Mouse (Mus musculus) ES-E14 (cell line): Measurements from ENCODE around the gene Copa. TPM values are rescaled to one million over a fixed set of nuclear protein-coding genes. Genes with fewer than 3 reads are reported as not detected.

Source experiments
- DNase-seq: peaks from one replicate; pipeline ENCODE4 v3.0.0-alpha.2; 2013; ENCODE audit warnings: low read depth, low spot score
- H3K27ac ChIP-seq: 2 replicates; pipeline ENCODE4 v1.5.1; 2012; ENCODE audit warnings: low read depth, mild to moderate bottlenecking, low read length, moderate library complexity, mixed read lengths; ENCODE audit not compliant: poor library complexity, insufficient read depth, severe bottlenecking
- H3K36me3 ChIP-seq: 2 replicates; pipeline ENCODE4 v1.6.1; 2012; ENCODE audit warnings: mild to moderate bottlenecking, low read length, moderate library complexity, mixed read lengths; ENCODE audit not compliant: control insufficient read depth, poor library complexity, insufficient read depth, severe bottlenecking
- H3K4me1 ChIP-seq, 2 experiments: fragments of 150-350 bp in 1 of 2; sonication (generic) in 1 of 2; 2 replicates each; pipeline ENCODE4 v1.6.1; 2012; ENCODE audit warnings: low read length in 2 of 2, mild to moderate bottlenecking in 1 of 2, mixed read lengths in 1 of 2; ENCODE audit not compliant: control insufficient read depth in 2 of 2, insufficient read depth in 2 of 2, poor library complexity in 1 of 2
- H3K4me3 ChIP-seq, 2 experiments: fragments of 150-350 bp in 1 of 2; sonication (generic) in 1 of 2; 2 replicates each; pipeline ENCODE4 v1.5.1; 2012; ENCODE audit warnings: low read length in 2 of 2, low read depth in 1 of 2, mild to moderate bottlenecking in 1 of 2, mixed read lengths in 1 of 2; ENCODE audit not compliant: insufficient read depth in 1 of 2, poor library complexity in 1 of 2, severe bottlenecking in 1 of 2
- H3K9ac ChIP-seq: 2 replicates; pipeline ENCODE4 v1.6.1; 2012; ENCODE audit warnings: low read depth, mild to moderate bottlenecking, low read length, mixed read lengths; ENCODE audit not compliant: poor library complexity, insufficient read depth, severe bottlenecking
- H3K9me3 ChIP-seq: fragments of 150-350 bp; sonication (generic); 2 replicates; pipeline ENCODE4 v1.6.1; 2012; ENCODE audit warnings: low read depth, mild to moderate bottlenecking, low read length; ENCODE audit not compliant: control insufficient read depth, insufficient read depth
- CHD2 ChIP-seq: IDR thresholded peaks from 2 replicates; pipeline ENCODE4 v1.6.1; 2014; ENCODE audit warnings: mild to moderate bottlenecking, low read depth, low read length, inconsistent platforms
- HCFC1 ChIP-seq: IDR thresholded peaks from 2 replicates; pipeline ENCODE4 v1.6.1; 2012; ENCODE audit warnings: low read length, inconsistent platforms, borderline replicate concordance; ENCODE audit not compliant: insufficient read depth
- MAFK ChIP-seq: IDR thresholded peaks from 2 replicates; pipeline ENCODE4 v1.6.1; 2014; ENCODE audit warnings: mild to moderate bottlenecking, low read depth, low read length, inconsistent platforms; ENCODE audit not compliant: insufficient read depth
- ZC3H11A ChIP-seq: IDR thresholded peaks from 2 replicates; pipeline ENCODE4 v1.6.1; 2012; ENCODE audit warnings: low read depth, mild to moderate bottlenecking, inconsistent platforms, low read length, borderline replicate concordance
- ZNF384 ChIP-seq: IDR thresholded peaks from 2 replicates; pipeline ENCODE4 v1.6.1; 2012; ENCODE audit warnings: low read depth, low read length, inconsistent platforms
- in situ Hi-C, 2 experiments: fragments of 600-800 bp; cut with MboI; formaldehyde crosslinking; loops; one replicate each; pipeline ENCODE4 v1.15.1; 2025; ENCODE audit warnings: low sequenced_read_pairs in 2 of 2, inconsistent platforms in 1 of 2; ENCODE audit not compliant: unreplicated experiment in 2 of 2
- total RNA-seq: library from RNA; depleted of rRNA; stranded (reverse); fragments of 300-350 nt; gene quantifications from 2 replicates; pipeline ENCODE4 v1.2.3, GENCODE M21; 2012; rRNA removed

The Copa gene
- 64.7 and 91.5 TPM in 2 replicates for total RNA-seq

GRCm38 (mm10) chr1:172082101-172082898, at the start of gene Copa, which contains the start of gene Ncstn:
Gene Copa (plus strand): TSS chr1:172082529.
Gene Ncstn (minus strand): TSS chr1:172082795.
- H3K4me3 ChIP-seq = peak within 1 kb of the TSS; percentile 96 to 98
- peak; percentile 81 for DNase-seq
- no peak within 1 kb of the TSS; the same call in 1 of the 2 replicates for H3K27ac ChIP-seq
- H3K9ac ChIP-seq = peak within 1 kb of the TSS; percentile 87
- TF ChIP-seq HCFC1 = peak; percentile 77
- TF ChIP-seq ZC3H11A = no peak
- no peak for TF ChIP-seq MAFK
- H3K9me3 ChIP-seq = no peaks in the 10 kb centered on the region
- peaks cover 0 to 2% of the 10 kb centered on the region in 2 experiments; a peak in 2 of 4 replicates for H3K4me1 ChIP-seq
- in situ Hi-C loops = no loop called here
- peaks cover 2% of the 10 kb centered on the region; the same call in 1 of the 2 replicates for H3K36me3 ChIP-seq

GRCm38 (mm10) chr1:172046410-172046809, 35.9 kb upstream of the Copa start:
- Histone ChIP-seq H3K9me3 (no peaks in the 10 kb centered on the region), H3K4me3 (no peak overlapping the region), H3K27ac (no peak overlapping the region), H3K36me3 (no peaks in the 10 kb centered on the region), H3K4me1 (peaks cover 0 to 7% of the 10 kb centered on the region in 2 experiments; a peak in 1 of 4 replicates), H3K9ac (no peak overlapping the region)
- TF ChIP-seq MAFK = no peak
- no peak for TF ChIP-seq HCFC1
- no peak for TF ChIP-seq ZNF384
- no peak for TF ChIP-seq CHD2
- no peak for TF ChIP-seq ZC3H11A
- in situ Hi-C loops = no loop called here
- DNase-seq = no peak

- Histone ChIP-seq H3K9me3 (no peaks in the 10 kb centered on the region), H3K4me3 (no peak overlapping the region), H3K27ac (no peak overlapping the region), H3K4me1 (peaks cover 0 to 7% of the 10 kb centered on the region in 2 experiments; a peak in 1 of 4 replicates), H3K9ac (no peak overlapping the region), H3K36me3 (no peaks in the 10 kb centered on the region)
- peak; percentile 73 for TF ChIP-seq ZC3H11A
- TF ChIP-seq MAFK = no peak
- DNase-seq = no peak
- in situ Hi-C loops = no loop called here
These were observed 35.4 kb upstream of the Copa start for GRCm38 (mm10) chr1:172046938-172047337.

GRCm38 (mm10) chr1:172048241-172048734, 34.0 kb upstream of the Copa start:
- peaks cover 0 to 11% of the 10 kb centered on the region in 2 experiments; a peak in 2 of 4 replicates for H3K4me1 ChIP-seq
- H3K4me3 ChIP-seq = no peak overlapping the region
- in situ Hi-C loops = no loop called here
- H3K9ac ChIP-seq = no peak overlapping the region
- no peak for TF ChIP-seq ZC3H11A
- no peak for TF ChIP-seq HCFC1
- no peak for TF ChIP-seq ZNF384
- no peak for TF ChIP-seq CHD2
- TF ChIP-seq MAFK = no peak
- H3K27ac ChIP-seq = no peak overlapping the region
- H3K9me3 ChIP-seq = no peaks in the 10 kb centered on the region
- H3K36me3 ChIP-seq = no peaks in the 10 kb centered on the region
- no peak for DNase-seq
